Mouse (Mus musculus) neural tube, embryonic 12.5 days (tissue): ENCODE measurements around the gene Wdfy2. TPM values are rescaled to one million over a fixed set of nuclear protein-coding genes. Genes with fewer than 3 reads are reported as not detected.

Experiments
- microRNA-seq: library from miRNA; unstranded; fragments of <30 nt; microRNA quantifications from one replicate; pipeline ENCODE4, GENCODE M21; 2017
- polyA plus RNA-seq: library from polyadenylated mRNA; unstranded; fragments of >200 nt; fragmentation: Nextera tagmentation; extraction: Ambion mirVana; gene quantifications from 2 replicates; pipeline ENCODE4 v1.2.1, GENCODE M21; 2016

Wdfy2 gene
- polyA plus RNA-seq, 1 experiment from 2014 or later = 13.0 TPM

Small RNAs within 50 kb of the gene (microRNA-seq; reads per million reads assigned to microRNA genes)
- not detected for gene Mir6541
- gene Mir8098 = 0.66 reads per million

Other genes with a start within 250 kb of the Wdfy2 start
- gene Serpine3, start 174.0 kb upstream of the Wdfy2 start, polyA plus RNA-seq = not detected in 2 replicates
- 21.4 and 28.1 TPM in 2 replicates for gene Ints6, start 76.5 kb upstream of the Wdfy2 start, polyA plus RNA-seq
- gene Defb48, start 146.8 kb downstream of the Wdfy2 start, polyA plus RNA-seq = not detected in 2 replicates
- gene Defb47, start 160.4 kb downstream of the Wdfy2 start, polyA plus RNA-seq = not detected in 2 replicates
- gene Defb43, start 174.1 kb downstream of the Wdfy2 start, polyA plus RNA-seq = not detected in 2 replicates
- gene Defb42, start 209.3 kb downstream of the Wdfy2 start, polyA plus RNA-seq = not detected in 2 replicates
- not detected in 2 replicates for gene Defb30, start 212.3 kb downstream of the Wdfy2 start, polyA plus RNA-seq